Mouse (Mus musculus) CH12.LX (cell line): ENCODE measurements around the gene Vps37d. TPM values are rescaled to one million over a fixed set of nuclear protein-coding genes. Genes with fewer than 3 reads are reported as not detected.
A peak's percentile ranks its signal among the peaks of the same experiment; 100 is the strongest.

Experiments
- DNase-seq: peaks from one replicate; pipeline ENCODE4 v3.0.0-alpha.2; 2013; ENCODE audit errors: extremely low read depth
- H3K27ac ChIP-seq: 2 replicates; pipeline ENCODE4 v1.5.1; 2012; ENCODE audit warnings: low read depth, mild to moderate bottlenecking, control low read depth, moderate library complexity; ENCODE audit not compliant: insufficient read depth
- H3K27me3 ChIP-seq: replicated peaks from 2 replicates; pipeline ENCODE3; 2012; ENCODE audit warnings: inconsistent platforms
- H3K36me3 ChIP-seq, 2 experiments: replicated peaks in 1 of 2; 2 replicates each; pipeline versions ENCODE3 to v1.6.1; 2012; ENCODE audit warnings: inconsistent platforms in 1 of 2, low read length in 1 of 2, mild to moderate bottlenecking in 1 of 2, mixed read lengths in 1 of 2, moderate library complexity in 1 of 2; ENCODE audit not compliant: control insufficient read depth in 1 of 2, insufficient read depth in 1 of 2
- H3K4me1 ChIP-seq, 2 experiments: 2 replicates each; pipeline ENCODE4 v1.6.1; 2012; ENCODE audit warnings: inconsistent platforms in 1 of 2, moderate library complexity in 1 of 2; ENCODE audit not compliant: insufficient read depth in 2 of 2, control insufficient read depth in 1 of 2
- H3K4me2 ChIP-seq: 2 replicates; pipeline ENCODE4 v1.6.1; 2012; ENCODE audit warnings: low read depth, mild to moderate bottlenecking, control low read depth; ENCODE audit not compliant: poor library complexity, insufficient read depth, severe bottlenecking
- H3K4me3 ChIP-seq, 3 experiments: fragments of 150-350 bp in 1 of 3; sonication (generic) in 1 of 3; replicated peaks in 1 of 3; 2 replicates each; pipeline versions ENCODE3 to v1.5.1; 2011 to 2012; ENCODE audit warnings: low read depth in 2 of 3, low read length in 2 of 3, mild to moderate bottlenecking in 2 of 3, moderate library complexity in 2 of 3, control low read depth in 1 of 3, improper control_type of control experiment in 1 of 3, inconsistent platforms in 1 of 3, mixed read lengths in 1 of 3; ENCODE audit not compliant: poor library complexity in 1 of 3
- H3K79me2 ChIP-seq: replicated peaks from 2 replicates; pipeline ENCODE4 v1.6.1; 2012; ENCODE audit warnings: mild to moderate bottlenecking, moderate library complexity; ENCODE audit not compliant: control insufficient read depth, poor library complexity, insufficient read depth, severe bottlenecking; ENCODE audit errors: extremely low read depth
- H3K9ac ChIP-seq: 2 replicates; pipeline ENCODE4 v1.6.1; 2012; ENCODE audit warnings: low read depth, mild to moderate bottlenecking, control low read depth, moderate library complexity; ENCODE audit not compliant: insufficient read depth
- H3K9me3 ChIP-seq: replicated peaks from 2 replicates; pipeline ENCODE3; 2012; ENCODE audit warnings: low read length, inconsistent platforms, mixed read lengths
- GABPA ChIP-seq: IDR thresholded peaks from 2 replicates; pipeline ENCODE4 v1.6.1; 2012; ENCODE audit warnings: low read depth, low read length, improper control_type of control experiment, inconsistent platforms; ENCODE audit not compliant: insufficient replicate concordance
- HCFC1 ChIP-seq: IDR thresholded peaks from 2 replicates; pipeline ENCODE4 v1.6.1; 2012; ENCODE audit warnings: low read depth, mild to moderate bottlenecking, inconsistent platforms, low read length, improper control_type of control experiment
- JUN ChIP-seq: IDR thresholded peaks from 2 replicates; pipeline ENCODE4 v1.6.1; 2011; ENCODE audit warnings: low read depth, mild to moderate bottlenecking, low read length, improper control_type of control experiment, moderate library complexity; ENCODE audit not compliant: insufficient read depth
- MAX ChIP-seq: IDR thresholded peaks from 2 replicates; pipeline ENCODE4 v1.6.1; 2011; ENCODE audit warnings: low read length, improper control_type of control experiment
- MAZ ChIP-seq: IDR thresholded peaks from 2 replicates; pipeline ENCODE4 v1.6.1; 2012; ENCODE audit warnings: low read depth, mild to moderate bottlenecking, inconsistent platforms, low read length, improper control_type of control experiment, moderate library complexity
- MXI1 ChIP-seq: IDR thresholded peaks from 2 replicates; pipeline ENCODE4 v1.6.1; 2011; ENCODE audit warnings: mild to moderate bottlenecking, low read depth, low read length, improper control_type of control experiment
- MYC ChIP-seq: IDR thresholded peaks from 2 replicates; pipeline ENCODE4 v1.6.1; 2011; ENCODE audit warnings: low read depth, mild to moderate bottlenecking, improper control_type of control experiment, low read length
- PAX5 ChIP-seq: IDR thresholded peaks from 2 replicates; pipeline ENCODE4 v1.6.1; 2012; ENCODE audit warnings: low read length, inconsistent platforms, mixed read lengths
- POLR2AphosphoS2 ChIP-seq: IDR thresholded peaks from 2 replicates; pipeline ENCODE4 v1.6.1; 2011; ENCODE audit warnings: low read depth, low read length, improper control_type of control experiment
- RCOR1 ChIP-seq: conservative IDR thresholded peaks from 2 replicates; pipeline ENCODE4 v1.6.1; 2012; ENCODE audit warnings: low read depth, mild to moderate bottlenecking, inconsistent platforms, low read length, improper control_type of control experiment
- TCF12 ChIP-seq: IDR thresholded peaks from 2 replicates; pipeline ENCODE4 v1.6.1; 2014; ENCODE audit warnings: low read depth, mild to moderate bottlenecking, inconsistent platforms, low read length, improper control_type of control experiment
- UBTF ChIP-seq: IDR thresholded peaks from 2 replicates; pipeline ENCODE4 v1.6.1; 2012; ENCODE audit warnings: low read depth, mild to moderate bottlenecking, inconsistent platforms, low read length, improper control_type of control experiment, moderate library complexity
- USF1 ChIP-seq: IDR thresholded peaks from 2 replicates; pipeline ENCODE4 v1.6.1; 2014; ENCODE audit warnings: low read depth, mild to moderate bottlenecking, inconsistent platforms, low read length, improper control_type of control experiment
- USF2 ChIP-seq: conservative IDR thresholded peaks from 2 replicates; pipeline ENCODE4 v1.6.1; 2011; ENCODE audit warnings: low read depth, low read length, improper control_type of control experiment
- ZC3H11A ChIP-seq: IDR thresholded peaks from 2 replicates; pipeline ENCODE4 v1.6.1; 2012; ENCODE audit warnings: low read depth, mild to moderate bottlenecking, inconsistent platforms, low read length, improper control_type of control experiment
- ZKSCAN1 ChIP-seq: IDR thresholded peaks from 2 replicates; pipeline ENCODE4 v1.6.1; 2012; ENCODE audit warnings: low read depth, inconsistent platforms, low read length, improper control_type of control experiment, borderline replicate concordance
- ZNF384 ChIP-seq: IDR thresholded peaks from 2 replicates; pipeline ENCODE4 v1.6.1; 2012; ENCODE audit warnings: low read depth, low read length, improper control_type of control experiment, inconsistent platforms
- dilution Hi-C: fragments of 300-500 bp; cut with MboI; formaldehyde crosslinking; loops from 2 replicates; pipeline ENCODE4 v1.14.3; 2020; ENCODE audit warnings: low sequenced_read_pairs; ENCODE audit not compliant: extremely low pct_unique_long_range_greater_than_20kb, extremely low pct_ligation_motif_present
- in situ Hi-C: fragments of 300-500 bp; cut with MboI; formaldehyde crosslinking; loops from 3 replicates; pipeline ENCODE4 v1.14.3; 2019; ENCODE audit warnings: low sequenced_read_pairs, low pct_ligation_motif_present, low pct_unique_long_range_greater_than_20kb, mixed read lengths
- polyA plus RNA-seq: library from polyadenylated mRNA; unstranded; fragments of >175 nt; gene quantifications from 2 replicates; pipeline ENCODE4 v1.2.1, GENCODE M21; 2012; ENCODE audit warnings: low read depth; ENCODE audit not compliant: insufficient read length
- total RNA-seq, 2 experiments: library from RNA; depleted of rRNA; stranded (reverse); fragments of 300-350 nt in 1 of 2; fragments of >200 nt in 1 of 2; gene quantifications; 2 replicates each; pipeline ENCODE4 v1.2.3; 2012 to 2014

Vps37d gene
- total and polyA plus RNA-seq, 3 experiments, result 0.40 to 0.64 (median 0.56) TPM

DNA sequence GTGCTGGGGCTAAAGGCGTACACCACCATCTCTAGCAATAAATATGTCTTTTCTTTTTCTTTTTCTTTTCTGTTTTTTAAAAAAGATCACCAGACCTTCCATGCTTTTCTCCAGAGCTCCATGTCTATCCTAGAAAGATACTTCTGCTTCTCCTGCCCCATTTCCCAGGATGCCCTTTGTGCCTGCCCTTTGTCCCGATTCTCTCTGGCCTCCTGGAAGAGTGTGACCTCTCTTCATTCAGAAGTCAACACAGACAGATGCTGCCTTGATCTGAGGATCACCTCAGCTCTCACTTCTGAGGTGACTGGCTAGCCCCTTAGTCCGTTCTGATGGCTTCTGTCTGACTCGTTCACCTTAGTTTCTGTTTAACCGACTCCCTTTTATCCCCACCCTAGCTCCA lies 2.5 kb upstream of the Vps37d start:
- no peak overlapping the region for H3K27ac ChIP-seq
- in situ Hi-C loops, result no loop called here
- no peaks in the 10 kb centered on the region for H3K36me3 ChIP-seq
- dilution Hi-C loops, result no loop called here
- H3K4me2 ChIP-seq, result no peak overlapping the region
- H3K79me2 ChIP-seq, result no peaks in the 10 kb centered on the region
- H3K4me1 ChIP-seq, result peaks cover 3 to 14% of the 10 kb centered on the region in 2 experiments; a peak in 3 of 4 replicates
- TF ChIP-seq ZKSCAN1 (no peak), USF1 (no peak), MYC (no peak), UBTF (no peak), ZNF384 (no peak), USF2 (no peak), TCF12 (no peak), MAZ (no peak), HCFC1 (no peak), MAX (no peak), GABPA (no peak)
- no peak for DNase-seq
- H3K9ac ChIP-seq, result no peak overlapping the region
- no peaks in the 10 kb centered on the region for H3K9me3 ChIP-seq
- no peak overlapping the region for H3K4me3 ChIP-seq
- peaks cover 68% of the 10 kb centered on the region for H3K27me3 ChIP-seq

DNA sequence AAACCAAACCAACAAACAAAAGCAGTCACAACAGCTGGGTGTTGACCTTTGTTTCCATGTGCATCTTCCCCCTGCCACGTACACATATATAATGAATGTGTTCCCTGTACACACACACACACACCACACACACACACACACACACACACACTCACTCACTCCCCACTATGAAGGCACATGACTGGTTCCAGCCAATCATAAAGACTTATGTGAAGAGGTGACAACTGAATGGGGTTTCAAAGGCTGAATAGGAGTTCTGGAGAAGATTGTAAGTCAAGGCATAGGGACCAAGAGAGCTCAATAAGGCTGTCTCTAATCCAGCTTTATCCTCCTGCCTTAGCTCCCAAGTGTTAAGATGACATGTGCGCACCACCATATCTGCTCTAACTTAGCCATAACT lies 1.5 kb upstream of the Vps37d start:
- dilution Hi-C loops, result no loop called here

DNA sequence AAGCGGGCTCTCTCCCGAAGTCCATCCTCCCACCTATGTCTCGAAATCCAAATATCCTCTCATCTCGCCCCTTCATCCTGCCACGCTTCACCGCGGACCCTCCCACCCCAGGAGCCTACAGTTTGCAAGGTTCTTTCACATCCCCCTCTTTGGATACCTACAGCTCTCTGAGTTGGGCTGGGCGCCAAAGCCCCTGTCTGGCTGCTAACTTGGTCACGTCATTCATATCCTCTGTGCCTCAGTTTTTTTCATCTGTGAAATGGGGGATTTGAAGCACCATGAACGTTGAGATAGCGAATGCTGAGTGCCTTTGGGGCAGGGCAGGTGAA lies 380 bp upstream of the Vps37d start:
- TF ChIP-seq MXI1 (peak; percentile 42; the same call in 1 of the 2 replicates), HCFC1 (peak; percentile 5; the same call in 1 of the 2 replicates), TCF12 (0 out of 2 replicates have a peak, but pooled peaks have one; percentile 2), POLR2AphosphoS2 (no peak), MAX (no peak)
- TF ChIP-seq, all 38 proteins: peak for 3
- Histone ChIP-seq H3K9me3 (no peaks in the 10 kb centered on the region), H3K36me3 (no peaks in the 10 kb centered on the region), H3K4me3 (peak overlapping the region; percentile 49 to 63 (median 51)), H3K4me2 (peak overlapping the region; percentile 94), H3K9ac (peak overlapping the region; percentile 37; the same call in 1 of the 2 replicates), H3K79me2 (no peaks in the 10 kb centered on the region), H3K27ac (no peak overlapping the region), H3K4me1 (peaks cover 3 to 14% of the 10 kb centered on the region in 2 experiments; a peak in 3 of 4 replicates), H3K27me3 (peaks cover 60% of the 10 kb centered on the region)
- no peak for DNase-seq
- dilution Hi-C loops, result no loop called here
- in situ Hi-C loops, result no loop called here

More for the DNA sequence above, 1.5 kb upstream of the Vps37d start:
- Histone ChIP-seq H3K27ac (no peak overlapping the region), H3K27me3 (peaks cover 65% of the 10 kb centered on the region), H3K9ac (no peak overlapping the region), H3K36me3 (no peaks in the 10 kb centered on the region)
- DNase-seq, result no peak
- in situ Hi-C loops, result no loop called here
- TF ChIP-seq JUN (no peak), RCOR1 (no peak), PAX5 (no peak), ZC3H11A (no peak)
- TF ChIP-seq, all 38 proteins: peak for 0
- H3K9me3 ChIP-seq, result no peaks in the 10 kb centered on the region
- no peaks in the 10 kb centered on the region for H3K79me2 ChIP-seq
- no peak overlapping the region for H3K4me2 ChIP-seq
- H3K4me1 ChIP-seq, result peaks cover 3 to 14% of the 10 kb centered on the region in 2 experiments; a peak in 3 of 4 replicates
- H3K4me3 ChIP-seq, result no peak overlapping the region
